Mouse (Mus musculus) lung, adult 2 months (tissue): ENCODE results near the gene Lrrc8c. TPM values are rescaled to one million over a fixed set of nuclear protein-coding genes. Genes with fewer than 3 reads are reported as not detected.
A peak's percentile ranks its signal among the peaks of the same experiment; 100 is the strongest.

Experiments used
- DNase-seq: peaks from one replicate; pipeline ENCODE4 v3.0.0; 2022
- H3K4me1 ChIP-seq: fragments of 200-500 bp; 2 replicates; pipeline ENCODE4 v1.6.1; 2011; ENCODE audit warnings: low read length; ENCODE audit not compliant: control insufficient read depth, insufficient read depth
- H3K4me3 ChIP-seq: fragments of 200-500 bp; replicated peaks from 2 replicates; pipeline ENCODE3; 2011; ENCODE audit warnings: low read depth, mild to moderate bottlenecking, control low read depth, low read length; ENCODE audit errors: extremely low read depth
- CTCF ChIP-seq: fragments of 200-500 bp; IDR thresholded peaks from 2 replicates; pipeline ENCODE4 v1.5.1; 2011; ENCODE audit warnings: mild to moderate bottlenecking, low read length, control low read depth; ENCODE audit not compliant: insufficient read depth
- POLR2A ChIP-seq: fragments of 200-500 bp; IDR thresholded peaks from 2 replicates; pipeline ENCODE4 v1.6.1; 2011; ENCODE audit warnings: low read depth, mild to moderate bottlenecking, control low read depth, low read length, borderline replicate concordance; ENCODE audit errors: extremely low read depth
- WGBS: fragments of 180-500 bp; shearing (Covaris S2); methylation state at CpG from one replicate; pipeline ENCODE4 v1.1.7; 2018; 5-methylcytosine and 5-hydroxymethylcytosine counted together
- polyA plus RNA-seq: library from polyadenylated mRNA; depleted of rRNA; stranded (reverse); fragments of >200 nt; gene quantifications from 2 replicates; pipeline ENCODE4 v1.2.3, GENCODE M21; 2012

The Lrrc8c gene
- polyA plus RNA-seq, 1 experiment = 51.6 TPM

- Histone ChIP-seq H3K4me1 (no peaks in the 10 kb centered on the region; the same call in 1 of the 2 replicates), H3K4me3 (no peak overlapping the region)
- no peak for DNase-seq
- no peak for TF ChIP-seq POLR2A
- no peak for TF ChIP-seq CTCF
- 59% methylated on average over 5 of the region's 5 CpGs for WGBS
These were observed 123.3 kb downstream of the Lrrc8c start for GRCm38 (mm10) chr5:105642517-105642916.

GRCm38 (mm10) chr5:105643276-105643675, 124.1 kb downstream of the Lrrc8c start:
- TF ChIP-seq POLR2A (no peak), CTCF (no peak)
- 81% methylated on average over 8 of the region's 8 CpGs for WGBS
- H3K4me1 ChIP-seq = peaks cover under 1% of the 10 kb centered on the region; the same call in 1 of the 2 replicates
- no peak overlapping the region for H3K4me3 ChIP-seq
- DNase-seq = no peak

- no peak for DNase-seq
- no peak for TF ChIP-seq POLR2A
- no peak for TF ChIP-seq CTCF
- 89% methylated on average over 6 of the region's 6 CpGs for WGBS
These were observed 125.0 kb downstream of the Lrrc8c start for GRCm38 (mm10) chr5:105644195-105644594.

GRCm38 (mm10) chr5:105647094-105647493, 127.9 kb downstream of the Lrrc8c start:
- no peak for DNase-seq
- TF ChIP-seq POLR2A = no peak
- TF ChIP-seq CTCF = no peak
- H3K4me3 ChIP-seq = no peak overlapping the region
- H3K4me1 ChIP-seq = peaks cover 21% of the 10 kb centered on the region
- 58% methylated on average over 7 of the region's 7 CpGs for WGBS

More at GRCm38 (mm10) chr5:105644195-105644594, 125.0 kb downstream of the Lrrc8c start:
- Histone ChIP-seq H3K4me3 (no peak overlapping the region), H3K4me1 (peaks cover 9% of the 10 kb centered on the region)

GRCm38 (mm10) chr5:105648648-105649287, 129.6 kb downstream of the Lrrc8c start:
- 19% methylated on average over 7 of the region's 7 CpGs for WGBS
- Histone ChIP-seq H3K4me3 (no peak overlapping the region), H3K4me1 (peaks cover 21% of the 10 kb centered on the region)
- DNase-seq = peak; percentile 57
- TF ChIP-seq CTCF = no peak
- TF ChIP-seq POLR2A = peak; percentile 33; the same call in 1 of the 2 replicates

GRCm38 (mm10) chr5:105649514-105650001, 130.4 kb downstream of the Lrrc8c start:
- TF ChIP-seq CTCF = no peak
- no peak for TF ChIP-seq POLR2A
- Histone ChIP-seq H3K4me1 (peaks cover 26% of the 10 kb centered on the region), H3K4me3 (no peak overlapping the region)
- 49% methylated on average over 10 of the region's 10 CpGs for WGBS
- DNase-seq = no peak

GRCm38 (mm10) chr5:105650728-105651479, 131.7 kb downstream of the Lrrc8c start:
- no peak for TF ChIP-seq CTCF
- TF ChIP-seq POLR2A = no peak
- 59% methylated on average over 8 of the region's 8 CpGs for WGBS
- peaks cover 26% of the 10 kb centered on the region for H3K4me1 ChIP-seq
- no peak for DNase-seq
- peak overlapping the region; percentile 15 for H3K4me3 ChIP-seq

- no peak for DNase-seq
- WGBS = 24% methylated on average over 11 of the region's 11 CpGs
- TF ChIP-seq POLR2A (no peak), CTCF (no peak)
- Histone ChIP-seq H3K4me1 (peaks cover 26% of the 10 kb centered on the region), H3K4me3 (peak overlapping the region; percentile 27)
These were observed 132.4 kb downstream of the Lrrc8c start for GRCm38 (mm10) chr5:105651561-105651991.

GRCm38 (mm10) chr5:105654237-105655063, 135.3 kb downstream of the Lrrc8c start:
- peak; percentile 86 for DNase-seq
- no peak overlapping the region for H3K4me3 ChIP-seq
- H3K4me1 ChIP-seq = peaks cover 16% of the 10 kb centered on the region
- WGBS = 13% methylated on average over 15 of the region's 15 CpGs
- TF ChIP-seq CTCF (peak; percentile 98), POLR2A (no peak)
